Mouse (Mus musculus) lung, postnatal 10 days (tissue): ENCODE measurements around the gene Gpr107.
"Not testable (repeated sequence)": the region's sequence is repeated elsewhere in the genome, so short reads cannot be mapped to it uniquely, and the experiment has no call there.

Source experiments
- DNase-seq: peaks from one replicate; pipeline ENCODE4 v3.0.0; 2021

The Gpr107 gene

GRCm38 (mm10) chr2:31161620-31162019 lies 9.5 kb downstream of the Gpr107 start:
- no peak for DNase-seq

- DNase-seq = no peak
These were observed 11.4 kb downstream of the Gpr107 start for GRCm38 (mm10) chr2:31163361-31164118.

GRCm38 (mm10) chr2:31164841-31165455 lies 12.8 kb downstream of the Gpr107 start:
- DNase-seq = peak; percentile 77

- DNase-seq = no peak
These were observed 13.4 kb downstream of the Gpr107 start for GRCm38 (mm10) chr2:31165529-31165928.

GRCm38 (mm10) chr2:31167571-31167970 lies 15.5 kb downstream of the Gpr107 start:
- DNase-seq = not testable (repeated sequence)

GRCm38 (mm10) chr2:31169001-31169400 lies 16.9 kb downstream of the Gpr107 start:
- peak; percentile 52 for DNase-seq

- no peak for DNase-seq
These were observed 18.0 kb downstream of the Gpr107 start for GRCm38 (mm10) chr2:31170164-31170563.

- DNase-seq = peak; percentile 41
These were observed 19.9 kb downstream of the Gpr107 start for GRCm38 (mm10) chr2:31172001-31172400.

GRCm38 (mm10) chr2:31172536-31172935 lies 20.4 kb downstream of the Gpr107 start:
- DNase-seq = no peak

GRCm38 (mm10) chr2:31173290-31173689 lies 21.2 kb downstream of the Gpr107 start:
- DNase-seq = peak; percentile 41

- peak; percentile 23 for DNase-seq
These were observed 26.5 kb downstream of the Gpr107 start for GRCm38 (mm10) chr2:31178593-31178992.

GRCm38 (mm10) chr2:31179471-31179870 lies 27.4 kb downstream of the Gpr107 start:
- DNase-seq = no peak

- DNase-seq = peak; percentile 6
These were observed 28.0 kb downstream of the Gpr107 start for GRCm38 (mm10) chr2:31180081-31180551.

- no peak for DNase-seq
These were observed 30.7 kb downstream of the Gpr107 start for GRCm38 (mm10) chr2:31182786-31183330.

GRCm38 (mm10) chr2:31183830-31184229 lies 31.7 kb downstream of the Gpr107 start:
- DNase-seq = peak; percentile 27

- DNase-seq = no peak
These were observed 36.6 kb downstream of the Gpr107 start for GRCm38 (mm10) chr2:31188691-31189090.

GRCm38 (mm10) chr2:31189654-31190053 lies 37.5 kb downstream of the Gpr107 start:
- DNase-seq = no peak

GRCm38 (mm10) chr2:31191765-31192164 lies 39.6 kb downstream of the Gpr107 start:
- DNase-seq = no peak

- DNase-seq = peak; percentile 58
These were observed 42.4 kb downstream of the Gpr107 start for GRCm38 (mm10) chr2:31194356-31195021.

GRCm38 (mm10) chr2:31198621-31199020 lies 46.5 kb downstream of the Gpr107 start:
- no peak for DNase-seq

- DNase-seq = no peak
These were observed 47.9 kb downstream of the Gpr107 start for GRCm38 (mm10) chr2:31200051-31200450.

GRCm38 (mm10) chr2:31201851-31202250 lies 49.7 kb downstream of the Gpr107 start:
- DNase-seq = no peak

GRCm38 (mm10) chr2:31202357-31202756 lies 50.2 kb downstream of the Gpr107 start:
- no peak for DNase-seq
